Mouse (Mus musculus) midbrain, embryonic 11.5 days (tissue): Measurements from ENCODE around the gene Gabra5. TPM values are rescaled to one million over a fixed set of nuclear protein-coding genes. Genes with fewer than 3 reads are reported as not detected.

Experiments
- ATAC-seq: fragments of 200-750 bp; cut with Nextera tagmentation; 2 replicates; pipeline ENCODE4 v1.8.0; 2017; ENCODE audit warnings: moderate TSS enrichment, moderate library complexity; ENCODE audit not compliant: low FRiP score
- DNase-seq: peaks from one replicate; pipeline ENCODE4 v3.0.0; 2015; ENCODE audit warnings: low spot score; ENCODE audit errors: missing footprints
- H3K27ac ChIP-seq: fragments of 300-500 bp; sonication (generic); 2 replicates; pipeline ENCODE4 v1.5.1; 2014; ENCODE audit warnings: low read depth, low read length
- H3K27me3 ChIP-seq: fragments of 300-500 bp; sonication (generic); 2 replicates; pipeline ENCODE4 v1.6.1; 2014; ENCODE audit warnings: mild to moderate bottlenecking, low read length, moderate library complexity, mixed read lengths; ENCODE audit not compliant: control insufficient read depth, insufficient read depth
- H3K36me3 ChIP-seq: fragments of 300-500 bp; sonication (generic); 2 replicates; pipeline ENCODE4 v1.6.1; 2014; ENCODE audit warnings: mild to moderate bottlenecking, low read length, moderate library complexity, mixed read lengths; ENCODE audit not compliant: control insufficient read depth, insufficient read depth
- H3K4me1 ChIP-seq: fragments of 300-500 bp; sonication (generic); 2 replicates; pipeline ENCODE4 v1.6.1; 2014; ENCODE audit warnings: low read length; ENCODE audit not compliant: control insufficient read depth, insufficient read depth
- H3K4me2 ChIP-seq: fragments of 300-500 bp; sonication (generic); 2 replicates; pipeline ENCODE4 v1.6.1; 2014; ENCODE audit warnings: mild to moderate bottlenecking, moderate library complexity
- H3K4me3 ChIP-seq: fragments of 300-500 bp; sonication (generic); 2 replicates; pipeline ENCODE4 v1.5.1; 2014; ENCODE audit warnings: low read depth, low read length
- H3K9ac ChIP-seq: fragments of 300-500 bp; sonication (generic); 2 replicates; pipeline ENCODE4 v1.6.1; 2014; ENCODE audit warnings: low read length
- H3K9me3 ChIP-seq: fragments of 300-500 bp; sonication (generic); 2 replicates; pipeline ENCODE4 v1.6.1; 2016; ENCODE audit warnings: low read length; ENCODE audit not compliant: control insufficient read depth
- WGBS: fragments of 180-500 bp; shearing (Covaris S2); extraction: QIAGEN DNeasy Blood & Tissue Kit; methylation state at CpG from one replicate; pipeline ENCODE4 v1.1.7; 2014; 5-methylcytosine and 5-hydroxymethylcytosine counted together
- polyA plus RNA-seq: library from polyadenylated mRNA; unstranded; fragments of >200 nt; fragmentation: Nextera tagmentation; extraction: Ambion mirVana; gene quantifications from 2 replicates; pipeline ENCODE4 v1.2.1, GENCODE M21; 2014

The Gabra5 gene
- 1.1 and 1.4 TPM in 2 replicates for polyA plus RNA-seq

DNA sequence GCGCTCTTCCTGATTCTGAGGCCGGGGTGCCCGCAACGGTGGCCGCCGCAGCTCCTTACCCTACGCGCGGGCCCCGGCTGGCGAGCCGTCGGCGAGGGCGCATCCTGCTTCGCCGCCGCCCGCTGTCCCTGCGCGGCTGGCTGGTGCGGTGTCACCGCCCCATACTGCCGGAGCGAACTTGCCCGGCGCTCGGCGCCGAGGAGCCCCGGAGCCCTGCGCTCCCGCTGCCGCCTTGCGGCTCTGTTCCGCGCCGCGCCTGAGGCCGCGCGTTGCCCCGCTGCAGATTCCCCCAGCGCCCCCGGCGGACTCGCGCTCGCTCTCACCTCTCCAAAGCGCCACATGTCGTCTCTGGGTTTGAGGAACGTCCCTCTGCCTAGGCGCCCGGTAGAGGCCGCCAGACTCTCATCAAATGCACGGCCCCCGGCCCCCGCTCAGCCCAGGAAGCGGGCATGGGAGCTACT lies at the start of gene Gabra5:
Gene Gabra5, minus strand, starts transcription at position 379 of the 461 bp plus-strand sequence.
- Histone ChIP-seq H3K9ac (0 out of 2 replicates have a peak within 1 kb of the TSS, but pooled peaks have one; percentile 27), H3K27ac (no peak within 1 kb of the TSS), H3K9me3 (no peaks in the 10 kb centered on the region), H3K4me2 (peak within 1 kb of the TSS; percentile 71), H3K36me3 (no peaks in the 10 kb centered on the region), H3K27me3 (peaks cover 43% of the 10 kb centered on the region), H3K4me1 (0 out of 2 replicates have a peak, but pooled peaks cover 4% of the 10 kb centered on the region), H3K4me3 (peak within 1 kb of the TSS; percentile 43)
- WGBS: under 1% methylated on average over 59 of the region's 59 CpGs
- ATAC-seq (peak; percentile 84), DNase-seq (peak; percentile 90)

DNA sequence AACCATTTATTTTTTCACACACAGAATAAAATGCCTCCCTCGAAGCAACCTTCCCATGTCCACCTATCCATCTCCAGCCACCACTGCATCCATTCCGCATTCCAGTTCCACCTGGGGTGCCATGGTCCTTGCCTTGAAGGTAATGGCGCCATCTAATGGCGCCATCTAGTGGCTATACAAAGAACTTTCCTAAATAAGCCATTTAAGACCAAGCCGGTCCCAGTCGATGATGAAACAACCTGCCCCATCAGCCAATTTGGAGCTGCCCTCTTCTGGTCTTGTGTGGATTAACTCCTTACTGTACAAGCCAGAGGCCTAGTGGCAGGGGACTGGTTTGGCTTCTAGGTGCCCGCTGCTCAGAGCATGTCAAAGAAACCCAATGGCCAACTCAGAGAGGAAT lies 28.7 kb upstream of the Gabra5 start:
- Histone ChIP-seq H3K4me1 (no peaks in the 10 kb centered on the region), H3K4me2 (no peak overlapping the region), H3K27me3 (no peaks in the 10 kb centered on the region), H3K9ac (no peak overlapping the region), H3K4me3 (no peak overlapping the region), H3K27ac (no peak overlapping the region), H3K36me3 (no peaks in the 10 kb centered on the region), H3K9me3 (no peaks in the 10 kb centered on the region)
- ATAC-seq: 0 out of 2 replicates have a peak, but pooled peaks have one; percentile 33
- DNase-seq: peak; percentile 86
- 23% methylated on average over 7 of the region's 7 CpGs for WGBS

DNA sequence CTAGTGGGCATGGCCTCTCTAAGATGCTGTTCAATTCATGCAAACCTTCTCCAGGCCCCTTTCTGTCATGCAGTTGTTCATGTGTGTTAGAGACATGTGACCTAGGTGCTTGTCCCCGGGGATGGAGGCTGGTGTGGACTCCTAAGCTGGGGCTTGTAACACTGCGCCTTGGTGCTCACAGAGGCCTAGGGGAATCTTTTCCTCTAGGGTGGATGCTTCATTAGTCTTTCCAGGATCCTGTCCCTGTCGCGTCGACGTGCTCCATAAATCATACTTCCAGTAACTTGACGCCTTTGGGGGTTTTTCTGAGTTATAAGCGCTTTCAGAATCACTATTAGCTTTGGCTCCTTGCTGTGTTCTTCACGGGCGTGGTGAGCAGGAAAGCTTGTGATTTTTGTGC lies 22.8 kb upstream of the Gabra5 start:
- no peak for DNase-seq
- Histone ChIP-seq H3K27ac (no peak overlapping the region), H3K4me1 (no peaks in the 10 kb centered on the region), H3K27me3 (no peaks in the 10 kb centered on the region), H3K4me3 (no peak overlapping the region), H3K9me3 (no peaks in the 10 kb centered on the region), H3K9ac (no peak overlapping the region), H3K36me3 (no peaks in the 10 kb centered on the region), H3K4me2 (no peak overlapping the region)
- no peak for ATAC-seq
- 94% methylated on average over 10 of the region's 10 CpGs for WGBS

DNA sequence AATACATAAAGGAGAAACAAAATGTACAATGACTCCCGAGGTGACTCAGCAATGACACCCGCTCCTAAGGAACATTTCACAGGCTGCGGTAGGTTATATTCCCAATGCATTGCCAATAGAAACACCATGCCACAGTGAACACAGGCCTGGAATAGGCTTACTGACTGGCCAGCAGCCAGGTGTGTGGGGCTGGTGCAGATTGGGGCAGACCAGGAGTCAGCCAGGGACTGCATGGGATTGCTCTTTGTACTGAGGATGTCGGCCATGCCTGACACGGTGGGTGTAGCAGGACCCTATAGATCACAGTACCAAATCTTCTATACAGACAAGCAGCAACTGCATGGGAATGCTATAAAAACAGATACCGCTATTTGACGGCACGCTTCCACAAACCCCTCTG lies 20.1 kb upstream of the Gabra5 start:
- H3K4me1 ChIP-seq: no peaks in the 10 kb centered on the region

DNA sequence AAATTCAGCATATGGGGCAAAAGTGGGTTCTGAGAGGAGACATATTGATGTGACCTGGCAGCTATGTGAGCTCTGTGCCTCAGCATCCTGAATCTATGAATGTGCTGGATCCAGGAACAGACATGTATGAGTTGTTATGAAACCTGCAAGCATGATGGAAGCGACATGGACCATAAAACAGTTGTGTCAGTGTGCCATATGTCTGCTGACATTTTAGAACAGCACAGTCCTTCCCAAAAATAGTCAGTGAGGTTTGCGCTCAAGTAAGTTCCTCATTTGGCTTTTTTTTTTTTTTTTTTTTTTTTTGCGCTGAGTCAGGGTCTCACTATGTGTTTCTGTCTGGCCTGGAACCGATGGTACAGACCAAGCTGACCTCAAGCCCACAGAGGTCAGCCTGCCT lies 19.6 kb upstream of the Gabra5 start:
- H3K27ac ChIP-seq: no peak overlapping the region
- no peaks in the 10 kb centered on the region for H3K27me3 ChIP-seq
- H3K4me2 ChIP-seq: no peak overlapping the region
- H3K36me3 ChIP-seq: no peaks in the 10 kb centered on the region
- H3K9ac ChIP-seq: no peak overlapping the region
- ATAC-seq: no peak
- no peaks in the 10 kb centered on the region for H3K4me1 ChIP-seq
- no peak for DNase-seq
- H3K4me3 ChIP-seq: no peak overlapping the region
- whole genome bisulfite sequencing: 97% methylated on average over 4 of the region's 4 CpGs
- no peaks in the 10 kb centered on the region for H3K9me3 ChIP-seq

More for the DNA sequence above, 20.1 kb upstream of the Gabra5 start:
- Histone ChIP-seq H3K27ac (no peak overlapping the region), H3K9ac (no peak overlapping the region), H3K9me3 (no peaks in the 10 kb centered on the region), H3K4me2 (no peak overlapping the region), H3K27me3 (no peaks in the 10 kb centered on the region), H3K4me3 (no peak overlapping the region), H3K36me3 (no peaks in the 10 kb centered on the region)
- 94% methylated on average over 8 of the region's 8 CpGs for WGBS
- ATAC-seq (no peak), DNase-seq (no peak)

DNA sequence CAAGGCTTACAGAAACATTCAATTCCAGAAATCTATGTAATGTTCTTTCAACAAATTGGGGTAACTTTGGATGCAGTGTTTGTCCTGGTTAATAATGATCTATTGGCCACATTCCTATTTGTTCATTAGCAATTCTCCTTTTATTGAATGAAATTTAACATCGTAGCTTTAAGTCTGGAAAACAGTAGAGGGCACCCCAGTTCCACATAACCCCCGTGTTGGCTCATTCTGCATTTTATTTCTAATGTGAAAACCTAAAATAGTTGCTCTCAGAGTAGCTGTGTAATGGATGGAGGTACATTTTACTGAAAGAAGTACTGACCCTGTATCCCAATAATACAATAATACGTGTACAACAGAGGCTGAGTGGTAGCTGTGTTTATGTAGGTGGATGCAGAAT lies 3.1 kb upstream of the Gabra5 start:
- peaks cover 34% of the 10 kb centered on the region for H3K27me3 ChIP-seq
- 0 out of 2 replicates have a peak, but pooled peaks cover 4% of the 10 kb centered on the region for H3K4me1 ChIP-seq
- no peaks in the 10 kb centered on the region for H3K36me3 ChIP-seq
- WGBS: 34% methylated on average over 3 of the region's 3 CpGs
- no peak for DNase-seq
- no peak overlapping the region for H3K4me3 ChIP-seq
- H3K27ac ChIP-seq: no peak overlapping the region
- H3K9ac ChIP-seq: no peak overlapping the region
- H3K9me3 ChIP-seq: no peaks in the 10 kb centered on the region
- H3K4me2 ChIP-seq: no peak overlapping the region
- no peak for ATAC-seq

DNA sequence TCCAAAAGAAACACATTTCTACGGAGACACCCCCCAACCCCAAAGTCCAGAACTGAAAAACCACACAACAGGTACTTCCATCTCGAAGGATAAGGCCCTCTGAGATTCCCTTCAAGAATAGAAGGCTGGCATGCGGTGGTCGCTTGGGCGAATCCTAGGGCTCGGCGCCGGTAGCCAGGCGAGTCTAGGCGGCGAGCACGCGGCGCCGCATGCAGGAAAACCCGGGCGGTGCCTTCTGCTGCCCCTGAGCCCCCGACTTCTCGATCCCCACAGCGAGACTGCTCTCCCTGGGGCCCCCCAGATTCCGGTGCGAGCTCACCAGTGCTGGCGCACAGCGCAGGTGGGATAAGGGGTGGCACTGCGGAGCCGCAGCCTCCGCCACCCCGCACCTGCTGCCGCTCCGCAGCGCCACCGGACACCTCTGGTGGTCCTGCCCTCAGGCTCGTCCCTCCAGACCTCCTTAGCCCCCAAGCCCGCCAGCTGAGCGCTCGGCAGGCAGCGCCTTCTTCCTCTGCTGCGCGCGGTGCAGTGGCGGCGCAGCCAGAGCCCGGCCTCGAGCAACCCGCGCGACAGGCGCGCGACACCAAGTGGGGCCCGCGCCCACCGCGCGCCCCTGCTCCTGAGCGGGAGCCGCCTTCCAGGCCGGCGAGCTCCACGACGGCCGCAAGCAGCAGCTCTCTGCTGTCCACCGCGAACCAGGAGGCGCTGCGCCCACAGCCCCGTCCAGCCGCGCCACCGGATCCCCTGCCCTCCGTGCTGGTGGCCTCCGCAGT lies 813 bp downstream of the Gabra5 start:
- H3K9ac ChIP-seq: 0 out of 2 replicates have a peak overlapping the region, but pooled peaks have one; percentile 27
- WGBS: 2% methylated on average over 59 of the region's 72 CpGs
- no peaks in the 10 kb centered on the region for H3K9me3 ChIP-seq
- 0 out of 2 replicates have a peak, but pooled peaks cover 4% of the 10 kb centered on the region for H3K4me1 ChIP-seq
- no peak overlapping the region for H3K27ac ChIP-seq
- H3K4me3 ChIP-seq: peak overlapping the region; percentile 43
- H3K4me2 ChIP-seq: peak overlapping the region; percentile 71
- H3K36me3 ChIP-seq: no peaks in the 10 kb centered on the region
- peak; percentile 75 for ATAC-seq
- DNase-seq: peak; percentile 93
- peaks cover 43% of the 10 kb centered on the region for H3K27me3 ChIP-seq

DNA sequence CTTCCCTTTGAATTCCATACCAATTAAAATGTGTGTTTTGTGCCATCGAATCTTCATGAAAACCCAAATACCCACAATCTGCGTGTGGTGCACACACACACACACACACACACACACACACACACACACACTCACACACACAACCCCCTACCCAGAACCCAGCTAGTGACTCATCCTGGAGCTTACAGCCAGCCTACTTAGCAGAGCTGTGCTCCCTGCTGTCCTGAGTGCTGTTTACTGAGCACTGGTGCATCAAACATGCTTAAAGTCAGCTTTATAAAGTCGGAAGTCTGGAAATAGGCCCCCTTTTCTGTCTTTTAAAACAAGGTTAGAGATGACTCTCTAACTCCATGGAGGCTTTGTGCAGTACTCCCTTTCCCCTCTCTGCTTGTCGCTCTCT lies 7.0 kb downstream of the Gabra5 start:
- Histone ChIP-seq H3K4me2 (no peak overlapping the region), H3K27me3 (peaks cover 8% of the 10 kb centered on the region), H3K36me3 (no peaks in the 10 kb centered on the region), H3K4me3 (no peak overlapping the region), H3K27ac (no peak overlapping the region), H3K4me1 (no peaks in the 10 kb centered on the region), H3K9me3 (no peaks in the 10 kb centered on the region), H3K9ac (no peak overlapping the region)
- ATAC-seq (no peak), DNase-seq (no peak)
- 76% methylated on average over 4 of the region's 4 CpGs for WGBS

DNA sequence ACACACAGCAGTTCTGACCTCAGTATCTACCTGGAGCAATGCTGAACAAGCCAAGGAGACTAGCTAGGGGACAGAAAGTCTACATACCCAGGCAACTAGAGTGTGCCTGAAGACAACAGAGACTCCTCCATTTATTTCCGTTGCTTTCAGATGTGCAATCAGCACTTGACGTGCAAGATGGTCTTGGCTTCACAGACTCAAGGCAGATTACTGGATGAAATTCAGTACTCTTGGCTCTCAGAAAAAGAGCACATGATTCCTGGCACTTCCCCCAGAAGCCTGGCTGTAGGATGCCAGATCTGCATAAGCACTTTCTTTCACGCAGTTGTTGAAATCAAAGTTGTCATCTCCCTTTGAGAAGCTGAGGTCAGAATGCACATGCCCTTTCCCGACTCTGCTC lies 18.1 kb downstream of the Gabra5 start:
- Histone ChIP-seq H3K27ac (no peak overlapping the region), H3K9ac (no peak overlapping the region), H3K4me1 (no peaks in the 10 kb centered on the region), H3K27me3 (no peaks in the 10 kb centered on the region), H3K4me2 (no peak overlapping the region), H3K9me3 (no peaks in the 10 kb centered on the region), H3K36me3 (no peaks in the 10 kb centered on the region), H3K4me3 (no peak overlapping the region)
- ATAC-seq (no peak), DNase-seq (no peak)
- 70% methylated on average over 4 of the region's 4 CpGs for WGBS
